Mouse (Mus musculus) Patski (cell line): ENCODE measurements at regions not wholly inside any gene's neighbourhood (a gene's known extent, or its start where the extent isn't known, plus 50 kb on each side); places are given as distances from the start of the nearest gene placed in this dataset.
A peak's percentile ranks its signal among the peaks of the same experiment; 100 is the strongest.
"Not testable (repeated sequence)": the region's sequence is repeated elsewhere in the genome, so short reads cannot be mapped to it uniquely, and the experiment has no call there.

Experiments
- ATAC-seq: fragments of 100-300 bp; one replicate; pipeline ENCODE4 v1.8.0; 2021
- CTCF ChIA-PET: fragments of 350-600 bp; sonication (Branson Sonifier 250); formaldehyde crosslinking; loops from one replicate; lab custom pipeline; 2022; ENCODE audit warnings: inconsistent platforms; lab: Charles Lee
- POLR2A ChIA-PET: fragments of 350-600 bp; sonication (Branson Sonifier 250); formaldehyde crosslinking; loops from one replicate; lab custom pipeline; 2022; ENCODE audit warnings: antibody characterized with exemption, inconsistent platforms; lab: Charles Lee
- DNase-seq: peaks from one replicate; pipeline ENCODE4 v3.0.0-alpha.2; 2011; ENCODE audit warnings: low read depth, low spot score
- H3K27me3 ChIP-seq: fragments of 371-371 bp; one replicate; pipeline ENCODE4 v1.5.1; 2021
- CTCF ChIP-seq: fragments of 100-300 bp; IDR thresholded peaks from one replicate; pipeline ENCODE4 v1.5.1; 2021
- in situ Hi-C: fragments of 300-500 bp; cut with MboI; formaldehyde crosslinking; loops from 3 replicates; pipeline ENCODE4 v1.11.1; 2018; ENCODE audit warnings: low pct_unique_long_range_greater_than_20kb, mixed read lengths

- ChIA-PET POLR2A (no interaction called here), CTCF (interaction anchor here (1.3 to 2.8 kb wide), 4 partner anchors 243 to 352 kb away, joined by 4 to 17 read pairs (median 7); no protein-coding TSS in a partner anchor)
- ATAC-seq (no peak), DNase-seq (no peak)
- in situ Hi-C loops, result loop anchor here (5.0 to 10.0 kb wide), 5 partner anchors 206 to 536 kb away; no protein-coding TSS in a partner anchor
- peaks cover 11% of the 10 kb centered on the region for H3K27me3 ChIP-seq
- no peak for TF ChIP-seq CTCF
These were observed 305.1 kb downstream of the Ets1 start for GRCm38 (mm10) chr9:32940919-32941767.

- no peak for ATAC-seq
- TF ChIP-seq CTCF, result no peak
- DNase-seq, result no peak
- peaks cover 16% of the 10 kb centered on the region for H3K27me3 ChIP-seq
- POLR2A ChIA-PET, result no interaction called here
- CTCF ChIA-PET, result interaction anchor here (2.8 kb wide), 1 partner anchor 353 kb away, joined by 17 read pairs; no protein-coding TSS in a partner anchor
- in situ Hi-C loops, result loop anchor here (5.0 to 10.0 kb wide), 5 partner anchors 207 to 537 kb away; no protein-coding TSS in a partner anchor
These were observed 305.7 kb downstream of the Ets1 start for GRCm38 (mm10) chr9:32941768-32942030.

GRCm38 (mm10) chr9:32947221-32947620, 311.2 kb downstream of the Ets1 start:
- CTCF ChIA-PET, result no interaction called here

GRCm38 (mm10) chr9:32949036-32949435, 313.0 kb downstream of the Ets1 start:
- POLR2A ChIA-PET, result no interaction called here
- peaks cover 10% of the 10 kb centered on the region for H3K27me3 ChIP-seq
- DNase-seq, result no peak
- ATAC-seq, result no peak
- in situ Hi-C loops, result loop anchor here (10.0 kb wide), 2 partner anchors 214 to 544 kb away; no protein-coding TSS in a partner anchor
- CTCF ChIA-PET, result interaction anchor here (1.0 to 1.3 kb wide), 3 partner anchors 12 to 364 kb away, joined by 3 read pairs; no protein-coding TSS in a partner anchor
- no peak for TF ChIP-seq CTCF

More at GRCm38 (mm10) chr9:32947221-32947620, 311.2 kb downstream of the Ets1 start:
- no peak for ATAC-seq
- POLR2A ChIA-PET, result no interaction called here
- peaks cover 10% of the 10 kb centered on the region for H3K27me3 ChIP-seq
- TF ChIP-seq CTCF, result no peak
- DNase-seq, result no peak
- in situ Hi-C loops, result loop anchor here (10.0 kb wide), 2 partner anchors 212 to 542 kb away; no protein-coding TSS in a partner anchor

GRCm38 (mm10) chr9:32958716-32959115, 322.7 kb downstream of the Ets1 start:
- H3K27me3 ChIP-seq, result no peaks in the 10 kb centered on the region
- TF ChIP-seq CTCF, result no peak
- CTCF ChIA-PET, result no interaction called here
- in situ Hi-C loops, result no loop called here
- POLR2A ChIA-PET, result no interaction called here
- ATAC-seq, result no peak
- DNase-seq, result peak; percentile 33

GRCm38 (mm10) chr9:32959468-32959867, 323.4 kb downstream of the Ets1 start:
- H3K27me3 ChIP-seq, in situ Hi-C loops, CTCF ChIA-PET, POLR2A ChIA-PET, DNase-seq, ATAC-seq: not testable (repeated sequence)

GRCm38 (mm10) chr9:32962679-32963205, 326.7 kb downstream of the Ets1 start:
- ChIA-PET POLR2A (no interaction called here), CTCF (no interaction called here)
- H3K27me3 ChIP-seq, result no peaks in the 10 kb centered on the region
- no peak for TF ChIP-seq CTCF
- DNase-seq (no peak), ATAC-seq (no peak)
- in situ Hi-C loops, result no loop called here

- ATAC-seq (no peak), DNase-seq (no peak)
- POLR2A ChIA-PET, result no interaction called here
These were observed 332.4 kb downstream of the Ets1 start for GRCm38 (mm10) chr9:32968446-32968845.

GRCm38 (mm10) chr9:32971421-32971820, 335.4 kb downstream of the Ets1 start:
- in situ Hi-C loops, result no loop called here
- DNase-seq (no peak), ATAC-seq (no peak)
- CTCF ChIA-PET, result no interaction called here
- POLR2A ChIA-PET, result no interaction called here
- no peak for TF ChIP-seq CTCF
- H3K27me3 ChIP-seq, result no peaks in the 10 kb centered on the region

More at GRCm38 (mm10) chr9:32968446-32968845, 332.4 kb downstream of the Ets1 start:
- H3K27me3 ChIP-seq, result no peaks in the 10 kb centered on the region
- CTCF ChIA-PET, result no interaction called here
- no peak for TF ChIP-seq CTCF
- in situ Hi-C loops, result no loop called here

GRCm38 (mm10) chr9:32971926-32972325, 335.9 kb downstream of the Ets1 start:
- TF ChIP-seq CTCF, result no peak
- in situ Hi-C loops, result no loop called here
- DNase-seq (no peak), ATAC-seq (no peak)
- H3K27me3 ChIP-seq, result no peaks in the 10 kb centered on the region
- CTCF ChIA-PET, result no interaction called here
- POLR2A ChIA-PET, result no interaction called here

- ATAC-seq, result no peak
- no peaks in the 10 kb centered on the region for H3K27me3 ChIP-seq
- TF ChIP-seq CTCF, result no peak
- in situ Hi-C loops, result no loop called here
- POLR2A ChIA-PET, result no interaction called here
- CTCF ChIA-PET, result no interaction called here
- DNase-seq, result no peak
These were observed 336.5 kb downstream of the Ets1 start for GRCm38 (mm10) chr9:32972431-32973052.
